Mouse (Mus musculus): ENCODE measurements around the gene Actg2.

Gene Actg2

GRCm38 (mm10) chr6:83541756-83542456 is 5.8 kb upstream of the Actg2 start:
- DNase-seq (ENCODE audit: low read depth, low spot score): no peak
- no peaks in the 10 kb centered on the region for H3K27me3 ChIP-seq (ENCODE audit: control insufficient read depth, insufficient read depth, low read length, poor library complexity, severe bottlenecking)
- H3K36me3 ChIP-seq (ENCODE audit: control insufficient read depth, insufficient read depth, low read length, poor library complexity, severe bottlenecking): peaks cover 1% of the 10 kb centered on the region; the same call in 1 of the 2 replicates

- Histone ChIP-seq H3K36me3 (ENCODE audit: control insufficient read depth, insufficient read depth, low read length, poor library complexity, severe bottlenecking) (peaks cover 1% of the 10 kb centered on the region; the same call in 1 of the 2 replicates), H3K27me3 (ENCODE audit: control insufficient read depth, insufficient read depth, low read length, poor library complexity, severe bottlenecking) (no peaks in the 10 kb centered on the region)
- DNase-seq (ENCODE audit: low read depth, low spot score): no peak
These were observed 4.0 kb upstream of the Actg2 start for GRCm38 (mm10) chr6:83540017-83540416.

GRCm38 (mm10) chr6:83536795-83537059 is 662 bp upstream of the Actg2 start:
- no peak for DNase-seq (ENCODE audit: low read depth, low spot score)
- no peaks in the 10 kb centered on the region for H3K36me3 ChIP-seq (ENCODE audit: control insufficient read depth, insufficient read depth, low read length, poor library complexity, severe bottlenecking)
- no peaks in the 10 kb centered on the region for H3K27me3 ChIP-seq (ENCODE audit: control insufficient read depth, insufficient read depth, low read length, poor library complexity, severe bottlenecking)

- H3K27me3 ChIP-seq (ENCODE audit: control insufficient read depth, insufficient read depth, low read length, poor library complexity, severe bottlenecking): no peaks in the 10 kb centered on the region
- no peaks in the 10 kb centered on the region for H3K36me3 ChIP-seq (ENCODE audit: control insufficient read depth, insufficient read depth, low read length, poor library complexity, severe bottlenecking)
- DNase-seq (ENCODE audit: low read depth, low spot score): no peak
These were observed 3.5 kb downstream of the Actg2 start for GRCm38 (mm10) chr6:83532608-83533007.

- no peak for DNase-seq (ENCODE audit: low read depth, low spot score)
- H3K27me3 ChIP-seq (ENCODE audit: control insufficient read depth, insufficient read depth, low read length, poor library complexity, severe bottlenecking): no peaks in the 10 kb centered on the region
These were observed 12.9 kb downstream of the Actg2 start for GRCm38 (mm10) chr6:83523194-83523593.

GRCm38 (mm10) chr6:83521784-83522183 is 14.3 kb downstream of the Actg2 start:
- DNase-seq (ENCODE audit: low read depth, low spot score): no peak
- H3K36me3 ChIP-seq (ENCODE audit: control insufficient read depth, insufficient read depth, low read length, poor library complexity, severe bottlenecking): no peaks in the 10 kb centered on the region
- no peaks in the 10 kb centered on the region for H3K27me3 ChIP-seq (ENCODE audit: control insufficient read depth, insufficient read depth, low read length, poor library complexity, severe bottlenecking)

More at GRCm38 (mm10) chr6:83523194-83523593, 12.9 kb downstream of the Actg2 start:
- no peaks in the 10 kb centered on the region for H3K36me3 ChIP-seq (ENCODE audit: control insufficient read depth, insufficient read depth, low read length, poor library complexity, severe bottlenecking)

- no peaks in the 10 kb centered on the region for H3K36me3 ChIP-seq (ENCODE audit: control insufficient read depth, insufficient read depth, low read length, poor library complexity, severe bottlenecking)
- DNase-seq (ENCODE audit: low read depth, low spot score): no peak
- H3K27me3 ChIP-seq (ENCODE audit: control insufficient read depth, insufficient read depth, low read length, poor library complexity, severe bottlenecking): no peaks in the 10 kb centered on the region
These were observed 17.4 kb downstream of the Actg2 start for GRCm38 (mm10) chr6:83518637-83519036.

- no peak for DNase-seq (ENCODE audit: low read depth, low spot score)
These were observed 20.9 kb downstream of the Actg2 start for GRCm38 (mm10) chr6:83515172-83515571.

GRCm38 (mm10) chr6:83512495-83512894 is 23.6 kb downstream of the Actg2 start:
- DNase-seq (ENCODE audit: low read depth, low spot score): peak; percentile 89
- Histone ChIP-seq H3K27me3 (ENCODE audit: control insufficient read depth, insufficient read depth, low read length, poor library complexity, severe bottlenecking) (no peaks in the 10 kb centered on the region), H3K36me3 (ENCODE audit: control insufficient read depth, insufficient read depth, low read length, poor library complexity, severe bottlenecking) (no peaks in the 10 kb centered on the region)

More at GRCm38 (mm10) chr6:83515172-83515571, 20.9 kb downstream of the Actg2 start:
- no peaks in the 10 kb centered on the region for H3K36me3 ChIP-seq (ENCODE audit: control insufficient read depth, insufficient read depth, low read length, poor library complexity, severe bottlenecking)
- H3K27me3 ChIP-seq (ENCODE audit: control insufficient read depth, insufficient read depth, low read length, poor library complexity, severe bottlenecking): no peaks in the 10 kb centered on the region

GRCm38 (mm10) chr6:83510210-83510609 is 25.9 kb downstream of the Actg2 start:
- DNase-seq (ENCODE audit: low read depth, low spot score): no peak
- H3K27me3 ChIP-seq (ENCODE audit: control insufficient read depth, insufficient read depth, low read length, poor library complexity, severe bottlenecking): no peaks in the 10 kb centered on the region

GRCm38 (mm10) chr6:83509442-83509841 is 26.6 kb downstream of the Actg2 start:
- H3K27me3 ChIP-seq (ENCODE audit: control insufficient read depth, insufficient read depth, low read length, poor library complexity, severe bottlenecking): no peaks in the 10 kb centered on the region
- H3K36me3 ChIP-seq (ENCODE audit: control insufficient read depth, insufficient read depth, low read length, poor library complexity, severe bottlenecking): no peaks in the 10 kb centered on the region
- no peak for DNase-seq (ENCODE audit: low read depth, low spot score)

More at GRCm38 (mm10) chr6:83510210-83510609, 25.9 kb downstream of the Actg2 start:
- no peaks in the 10 kb centered on the region for H3K36me3 ChIP-seq (ENCODE audit: control insufficient read depth, insufficient read depth, low read length, poor library complexity, severe bottlenecking)

- no peak for DNase-seq (ENCODE audit: low read depth, low spot score)
- Histone ChIP-seq H3K27me3 (ENCODE audit: control insufficient read depth, insufficient read depth, low read length, poor library complexity, severe bottlenecking) (no peaks in the 10 kb centered on the region), H3K36me3 (ENCODE audit: control insufficient read depth, insufficient read depth, low read length, poor library complexity, severe bottlenecking) (no peaks in the 10 kb centered on the region)
These were observed 28.9 kb downstream of the Actg2 start for GRCm38 (mm10) chr6:83507168-83507546.

- H3K27me3 ChIP-seq (ENCODE audit: control insufficient read depth, insufficient read depth, low read length, poor library complexity, severe bottlenecking): no peaks in the 10 kb centered on the region
- peak; percentile 100 for DNase-seq (ENCODE audit: low read depth, low spot score)
These were observed 29.6 kb downstream of the Actg2 start, which contains the start of gene Dguok for GRCm38 (mm10) chr6:83506258-83507167. Gene Dguok (minus strand): TSS chr6:83506969.

GRCm38 (mm10) chr6:83505554-83505953 is 30.5 kb downstream of the Actg2 start:
- Histone ChIP-seq H3K36me3 (ENCODE audit: control insufficient read depth, insufficient read depth, low read length, poor library complexity, severe bottlenecking) (no peaks in the 10 kb centered on the region), H3K27me3 (ENCODE audit: control insufficient read depth, insufficient read depth, low read length, poor library complexity, severe bottlenecking) (no peaks in the 10 kb centered on the region)
- DNase-seq (ENCODE audit: low read depth, low spot score): no peak

More at GRCm38 (mm10) chr6:83506258-83507167, 29.6 kb downstream of the Actg2 start, which contains the start of gene Dguok:
- H3K36me3 ChIP-seq (ENCODE audit: control insufficient read depth, insufficient read depth, low read length, poor library complexity, severe bottlenecking): no peaks in the 10 kb centered on the region

- H3K27me3 ChIP-seq (ENCODE audit: control insufficient read depth, insufficient read depth, low read length, poor library complexity, severe bottlenecking): no peaks in the 10 kb centered on the region
- no peak for DNase-seq (ENCODE audit: low read depth, low spot score)
- H3K36me3 ChIP-seq (ENCODE audit: control insufficient read depth, insufficient read depth, low read length, poor library complexity, severe bottlenecking): no peaks in the 10 kb centered on the region
These were observed 32.7 kb downstream of the Actg2 start for GRCm38 (mm10) chr6:83503361-83503760.

All from splenic B cell, adult 2 months (primary cell).